ENCODE assay signal across 25 mouse cellular contexts in genomic region chr13:76884517-76885092, GRCm38 (mm10).
DNase-seq lines count a peak whose midpoint lies in the region; ATAC-seq and TF ChIP-seq lines count a peak whose summit lies in the region.
"Had no signal": no experiment of that assay in that cellular context is flagged by ENCODE, and none has a peak within 500 bp of the region (broad histone marks: within the 10 kb centered on the region; RNA-seq: fewer than 3 reads in every experiment).

No protein-coding gene starts in this region.

- H3K4me1 ChIP-seq in forebrain, embryonic 13.5 days, result no peaks in the 10 kb centered on the region
- H3K4me1 ChIP-seq in forebrain, embryonic 12.5 days, result no peaks in the 10 kb centered on the region
- no peaks in the 10 kb centered on the region for H3K4me1 ChIP-seq in forebrain, embryonic 15.5 days
- H3K4me1 ChIP-seq in forebrain, embryonic 10.5 days, result no peaks in the 10 kb centered on the region
- no peaks in the 10 kb centered on the region for H3K4me1 ChIP-seq in forebrain, postnatal 0 days (ENCODE audit: insufficient read depth)
- H3K4me1 ChIP-seq: embryonic facial prominence, embryonic 13.5 days; embryonic facial prominence, embryonic 15.5 days had no signal

- no peak for DNase-seq in forebrain, embryonic 10.5 days (ENCODE audit: extremely low spot score, low spot score)
- peak; percentile 62 for DNase-seq in brain, embryonic 14.5 days (ENCODE audit: low read depth)
- no peak for DNase-seq in forebrain, postnatal 0 days
- DNase-seq in testis, postnatal 10 days (ENCODE audit: low spot score), result no peak
- DNase-seq: adrenal gland, adult 8-10 months; adrenal gland, postnatal 14 days; adrenal gland, postnatal 36 days; B cell, adult 2 months; cerebellum, adult 11 months; cerebellum, adult 18-20 months; cerebellum, adult 8-10 months; cerebellum, adult 9-11 months; cerebellum, postnatal 14 days; embryo, embryonic 11 days had no signal

- peak; percentile 70 for ATAC-seq in forebrain, embryonic 13.5 days
- ATAC-seq in forebrain, embryonic 12.5 days (ENCODE audit: low FRiP score), result no peak
- ATAC-seq in forebrain, embryonic 15.5 days (replicated peaks), result peak; percentile 66
- peak; percentile 64 for ATAC-seq in forebrain, postnatal 0 days
- ATAC-seq: activated CD4-positive, CD25-positive, alpha-beta regulatory T cell, adult 4 months; CD4-positive, CD25-positive, alpha-beta regulatory T cell, adult 4 months; Patski had no signal

- H3K27ac ChIP-seq in forebrain, embryonic 13.5 days, result 0 out of 2 replicates have a peak overlapping the region, but pooled peaks have one; percentile 3
- H3K27ac ChIP-seq in forebrain, embryonic 12.5 days, result no peak overlapping the region
- H3K27ac ChIP-seq in forebrain, embryonic 15.5 days (replicated peaks), result peak overlapping the region; percentile 49; the same call in 1 of the 2 replicates
- H3K27ac ChIP-seq in forebrain, embryonic 10.5 days, result no peak overlapping the region
- H3K27ac ChIP-seq in forebrain, postnatal 0 days (ENCODE audit: low read depth, low read length), result no peak overlapping the region
- H3K27ac ChIP-seq: embryonic facial prominence, embryonic 13.5 days; embryonic facial prominence, embryonic 15.5 days had no signal

- H3K27me3 ChIP-seq in forebrain, embryonic 13.5 days, result no peaks in the 10 kb centered on the region
- no peaks in the 10 kb centered on the region for H3K27me3 ChIP-seq in forebrain, embryonic 12.5 days
- no peaks in the 10 kb centered on the region for H3K27me3 ChIP-seq in forebrain, embryonic 15.5 days
- H3K27me3 ChIP-seq in forebrain, embryonic 10.5 days (ENCODE audit: poor library complexity, severe bottlenecking), result no peaks in the 10 kb centered on the region
- no peaks in the 10 kb centered on the region for H3K27me3 ChIP-seq in forebrain, postnatal 0 days (ENCODE audit: insufficient read depth, low read length)
- H3K27me3 ChIP-seq: CH12.LX; embryonic facial prominence, embryonic 13.5 days; embryonic facial prominence, embryonic 15.5 days had no signal

- H3K4me2 ChIP-seq in forebrain, embryonic 13.5 days, result no peak overlapping the region
- H3K4me2 ChIP-seq in forebrain, embryonic 12.5 days, result no peak overlapping the region
- H3K4me2 ChIP-seq in forebrain, embryonic 15.5 days (replicated peaks), result no peak overlapping the region
- H3K4me2 ChIP-seq in forebrain, postnatal 0 days (ENCODE audit: low read depth), result no peak overlapping the region
- H3K4me2 ChIP-seq: embryonic facial prominence, embryonic 13.5 days; embryonic facial prominence, embryonic 15.5 days had no signal

- no peak for TF ChIP-seq POLR2A in brain, embryonic 14.5 days (IDR thresholded peaks at IDR 0.05; ENCODE audit: borderline replicate concordance, extremely low read depth, insufficient read depth, insufficient read length, poor library complexity, severe bottlenecking)

- H3K9me3 ChIP-seq in forebrain, embryonic 13.5 days (replicated peaks), result no peaks in the 10 kb centered on the region
- no peaks in the 10 kb centered on the region for H3K9me3 ChIP-seq in forebrain, embryonic 12.5 days
- H3K9me3 ChIP-seq in forebrain, embryonic 15.5 days, result no peaks in the 10 kb centered on the region
- no peaks in the 10 kb centered on the region for H3K9me3 ChIP-seq in forebrain, embryonic 10.5 days
- H3K9me3 ChIP-seq in forebrain, postnatal 0 days (ENCODE audit: low read length), result no peaks in the 10 kb centered on the region
- H3K9me3 ChIP-seq: embryonic facial prominence, embryonic 13.5 days; embryonic facial prominence, embryonic 15.5 days; G1E had no signal

- WGBS in forebrain, embryonic 13.5 days, result 60% methylated on average over 8 of the region's 8 CpGs
- WGBS in forebrain, embryonic 12.5 days, result 70% methylated on average over 8 of the region's 8 CpGs
- 57% methylated on average over 8 of the region's 8 CpGs for WGBS in forebrain, embryonic 15.5 days
- WGBS in forebrain, embryonic 10.5 days, result 81% methylated on average over 8 of the region's 8 CpGs
- WGBS in forebrain, postnatal 0 days, result 46% methylated on average over 8 of the region's 8 CpGs

- H3K36me3 ChIP-seq in forebrain, embryonic 13.5 days (ENCODE audit: poor library complexity, severe bottlenecking), result no peaks in the 10 kb centered on the region
- no peaks in the 10 kb centered on the region for H3K36me3 ChIP-seq in forebrain, embryonic 12.5 days (replicated peaks)
- no peaks in the 10 kb centered on the region for H3K36me3 ChIP-seq in forebrain, embryonic 15.5 days
- no peaks in the 10 kb centered on the region for H3K36me3 ChIP-seq in forebrain, embryonic 10.5 days (replicated peaks)
- no peaks in the 10 kb centered on the region for H3K36me3 ChIP-seq in forebrain, postnatal 0 days (ENCODE audit: insufficient read depth)
- H3K36me3 ChIP-seq: embryonic facial prominence, embryonic 13.5 days; embryonic facial prominence, embryonic 15.5 days; G1E had no signal

- H3K9ac ChIP-seq in forebrain, embryonic 13.5 days, result no peak overlapping the region
- H3K9ac ChIP-seq in forebrain, embryonic 12.5 days, result no peak overlapping the region
- no peak overlapping the region for H3K9ac ChIP-seq in forebrain, embryonic 15.5 days (replicated peaks)
- no peak overlapping the region for H3K9ac ChIP-seq in forebrain, postnatal 0 days
- H3K9ac ChIP-seq: embryonic facial prominence, embryonic 13.5 days; embryonic facial prominence, embryonic 15.5 days had no signal

- H3K4me3 ChIP-seq in forebrain, embryonic 13.5 days, result no peak overlapping the region
- no peak overlapping the region for H3K4me3 ChIP-seq in forebrain, embryonic 12.5 days (replicated peaks)
- no peak overlapping the region for H3K4me3 ChIP-seq in forebrain, embryonic 15.5 days
- H3K4me3 ChIP-seq in forebrain, embryonic 10.5 days, result no peak overlapping the region
- no peak overlapping the region for H3K4me3 ChIP-seq in forebrain, postnatal 0 days (ENCODE audit: low read depth, low read length)
- H3K4me3 ChIP-seq: embryonic facial prominence, embryonic 13.5 days; embryonic facial prominence, embryonic 15.5 days; erythroblast, embryonic 14.5 days had no signal

- no peak for TF ChIP-seq CTCF in brain, embryonic 14.5 days (IDR thresholded peaks at IDR 0.05; ENCODE audit: borderline replicate concordance, extremely low read depth, insufficient read depth, insufficient read length)
- TF ChIP-seq CTCF in forebrain, postnatal 0 days (IDR thresholded peaks at IDR 0.05; ENCODE audit: low read depth), result no peak

Comparison
In these comparisons a context has a peak if more than half of its experiments do, and no peak if none do; other contexts are left out.
1. H3K27ac ChIP-seq: peak in forebrain, embryonic 13.5 days (single experiment) and forebrain, embryonic 15.5 days (single experiment); none in forebrain, embryonic 12.5 days (single experiment), forebrain, embryonic 10.5 days (single experiment) and forebrain, postnatal 0 days (single experiment).